Mouse (Mus musculus): ENCODE measurements around the gene Gm10718. TPM values are rescaled to one million over a fixed set of nuclear protein-coding genes. Genes with fewer than 3 reads are reported as not detected.
"Not testable (repeated sequence)": the region's sequence is repeated elsewhere in the genome, so short reads cannot be mapped to it uniquely, and the experiment has no call there.

The Gm10718 gene
- polyA plus RNA-seq, 1 experiment from 2014 or later: 0.32 TPM

DNA sequence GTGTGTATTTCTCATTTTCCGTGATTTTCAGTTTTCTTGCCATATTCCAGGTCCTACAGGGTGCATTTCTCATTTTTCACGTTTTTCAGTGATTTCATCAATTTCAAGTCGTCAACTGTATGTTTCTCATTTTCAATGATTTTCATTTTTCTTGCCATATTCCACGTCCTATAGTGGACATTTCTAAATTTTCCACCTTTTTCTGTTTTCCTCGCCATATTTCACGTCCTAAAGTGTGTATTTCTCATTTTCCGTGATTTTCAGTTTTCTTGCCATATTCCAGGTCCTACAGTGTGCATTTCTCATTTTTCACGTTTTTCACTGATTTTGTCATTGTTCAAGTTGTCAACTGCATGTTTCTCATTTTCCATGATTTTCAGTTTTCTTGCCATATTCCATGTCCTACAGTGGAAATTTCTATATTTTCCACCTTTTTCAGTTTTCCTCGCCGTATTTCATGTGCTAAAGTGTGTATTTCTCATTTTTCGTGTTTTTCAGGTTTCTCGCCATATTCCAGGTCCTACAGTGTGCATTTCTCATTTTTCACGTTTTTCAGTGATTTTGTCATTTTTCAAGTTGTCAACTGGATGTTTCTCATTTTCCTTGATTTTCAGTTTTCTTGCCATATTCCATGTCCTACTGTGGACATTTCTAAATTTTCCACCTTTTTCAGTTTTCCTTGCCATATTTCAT, 885 bp upstream of the Gm10718 start:
- not testable (repeated sequence) for ATAC-seq (replicated peaks; ENCODE audit: low FRiP score, low TSS enrichment, low read depth)
- 72% methylated on average over 9 of the region's 13 CpGs for WGBS

GRCm38 (mm10) chr9:3023985-3024648, 770 bp downstream of the Gm10718 start:
- H3K4me1 ChIP-seq (replicated peaks; ENCODE audit: control insufficient read depth, insufficient read depth, low read length); H3K27ac ChIP-seq (ENCODE audit: low read depth); H3K9me3 ChIP-seq (ENCODE audit: control insufficient read depth, low read length); ATAC-seq (replicated peaks; ENCODE audit: low FRiP score, low TSS enrichment, low read depth); H3K27me3 ChIP-seq (replicated peaks; ENCODE audit: control insufficient read depth, insufficient read depth, low read length); H3K4me3 ChIP-seq (ENCODE audit: low read depth, low read length); H3K36me3 ChIP-seq (ENCODE audit: control insufficient read depth, insufficient read depth, low read length); H3K9ac ChIP-seq (ENCODE audit: low read length); H3K4me2 ChIP-seq (ENCODE audit: low read length); DNase-seq (ENCODE audit: low spot score): not testable (repeated sequence)
- WGBS: 65% methylated on average over 15 of the region's 16 CpGs

More for the DNA sequence above, 885 bp upstream of the Gm10718 start:
- H3K4me2 ChIP-seq (ENCODE audit: low read length); H3K36me3 ChIP-seq (ENCODE audit: control insufficient read depth, insufficient read depth, low read length); H3K27ac ChIP-seq (ENCODE audit: low read depth); H3K9me3 ChIP-seq (ENCODE audit: control insufficient read depth, low read length); H3K27me3 ChIP-seq (replicated peaks; ENCODE audit: control insufficient read depth, insufficient read depth, low read length); H3K4me3 ChIP-seq (ENCODE audit: low read depth, low read length); H3K9ac ChIP-seq (ENCODE audit: low read length); H3K4me1 ChIP-seq (replicated peaks; ENCODE audit: control insufficient read depth, insufficient read depth, low read length): not testable (repeated sequence)
- DNase-seq (ENCODE audit: low spot score): peak; percentile 9

DNA sequence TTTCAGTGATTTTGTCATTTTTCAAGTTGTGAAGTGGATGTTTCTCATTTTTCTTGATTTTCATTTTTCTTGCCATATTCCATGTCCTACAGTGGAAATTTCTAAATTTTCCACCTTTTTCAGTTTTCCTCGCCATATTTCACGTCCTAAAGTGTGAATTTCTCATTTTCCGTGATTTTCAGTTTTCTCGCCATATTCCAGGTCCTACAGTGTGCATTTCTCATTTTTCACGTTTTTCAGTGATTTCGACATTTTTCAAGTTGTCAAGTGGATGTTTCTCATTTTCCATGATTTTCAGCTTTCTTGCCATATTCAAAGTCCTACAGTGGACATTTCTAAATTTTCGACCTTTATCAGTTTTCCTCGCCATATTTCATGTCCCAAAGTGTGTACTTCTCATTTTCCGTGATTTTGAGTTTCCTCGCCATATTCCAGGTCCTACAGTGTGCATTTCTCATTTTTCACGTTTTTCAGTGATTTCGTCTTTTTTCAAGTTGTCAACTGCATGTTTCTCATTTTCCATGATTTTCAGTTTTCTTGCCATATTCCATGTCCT, 1.6 kb downstream of the Gm10718 start, which contains the start of gene Gm10717:
Gene Gm10717, plus strand, starts transcription at position 506 of the 556 bp plus-strand sequence.
- H3K4me3 ChIP-seq (ENCODE audit: low read depth, low read length); DNase-seq (ENCODE audit: low spot score); H3K4me1 ChIP-seq (replicated peaks; ENCODE audit: control insufficient read depth, insufficient read depth, low read length); H3K27me3 ChIP-seq (replicated peaks; ENCODE audit: control insufficient read depth, insufficient read depth, low read length); ATAC-seq (replicated peaks; ENCODE audit: low FRiP score, low TSS enrichment, low read depth); H3K4me2 ChIP-seq (ENCODE audit: low read length); H3K9ac ChIP-seq (ENCODE audit: low read length); H3K9me3 ChIP-seq (ENCODE audit: control insufficient read depth, low read length); H3K36me3 ChIP-seq (ENCODE audit: control insufficient read depth, insufficient read depth, low read length); H3K27ac ChIP-seq (ENCODE audit: low read depth): not testable (repeated sequence)
- WGBS: 71% methylated on average over 12 of the region's 12 CpGs

DNA sequence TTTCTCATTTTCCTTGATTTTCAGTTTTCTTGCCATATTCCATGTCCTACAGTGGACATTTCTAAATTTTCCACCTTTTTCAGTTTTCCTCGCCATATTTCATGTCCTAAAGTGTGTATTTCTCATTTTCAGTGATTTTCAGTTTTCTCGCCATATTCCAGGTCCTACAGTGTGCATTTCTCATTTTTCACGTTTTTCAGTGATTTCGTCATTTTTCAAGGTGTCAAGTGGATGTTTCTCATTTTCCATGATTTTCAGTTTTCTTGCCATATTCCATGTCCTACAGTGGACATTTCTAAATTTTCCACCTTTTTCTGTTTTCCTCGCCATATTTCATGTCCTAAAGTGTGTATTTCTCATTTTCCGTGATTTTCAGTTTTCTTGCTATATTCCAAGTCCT, 2.3 kb downstream of the Gm10718 start:
- not testable (repeated sequence) for H3K9ac ChIP-seq (ENCODE audit: low read length); H3K9me3 ChIP-seq (ENCODE audit: control insufficient read depth, low read length); H3K4me1 ChIP-seq (replicated peaks; ENCODE audit: control insufficient read depth, insufficient read depth, low read length); H3K27me3 ChIP-seq (replicated peaks; ENCODE audit: control insufficient read depth, insufficient read depth, low read length); H3K36me3 ChIP-seq (ENCODE audit: control insufficient read depth, insufficient read depth, low read length); ATAC-seq (replicated peaks; ENCODE audit: low FRiP score, low TSS enrichment, low read depth); DNase-seq (ENCODE audit: low spot score); H3K4me2 ChIP-seq (ENCODE audit: low read length); H3K27ac ChIP-seq (ENCODE audit: low read depth); H3K4me3 ChIP-seq (ENCODE audit: low read depth, low read length)
- WGBS: 56% methylated on average over 4 of the region's 6 CpGs

GRCm38 (mm10) chr9:3026136-3026535, 2.8 kb downstream of the Gm10718 start:
- H3K27me3 ChIP-seq (replicated peaks; ENCODE audit: control insufficient read depth, insufficient read depth, low read length); ATAC-seq (replicated peaks; ENCODE audit: low FRiP score, low TSS enrichment, low read depth); DNase-seq (ENCODE audit: low spot score); H3K9ac ChIP-seq (ENCODE audit: low read length); H3K36me3 ChIP-seq (ENCODE audit: control insufficient read depth, insufficient read depth, low read length); H3K4me1 ChIP-seq (replicated peaks; ENCODE audit: control insufficient read depth, insufficient read depth, low read length); H3K4me2 ChIP-seq (ENCODE audit: low read length); H3K4me3 ChIP-seq (ENCODE audit: low read depth, low read length); H3K27ac ChIP-seq (ENCODE audit: low read depth); H3K9me3 ChIP-seq (ENCODE audit: control insufficient read depth, low read length): not testable (repeated sequence)
- WGBS: 74% methylated on average over 5 of the region's 5 CpGs

DNA sequence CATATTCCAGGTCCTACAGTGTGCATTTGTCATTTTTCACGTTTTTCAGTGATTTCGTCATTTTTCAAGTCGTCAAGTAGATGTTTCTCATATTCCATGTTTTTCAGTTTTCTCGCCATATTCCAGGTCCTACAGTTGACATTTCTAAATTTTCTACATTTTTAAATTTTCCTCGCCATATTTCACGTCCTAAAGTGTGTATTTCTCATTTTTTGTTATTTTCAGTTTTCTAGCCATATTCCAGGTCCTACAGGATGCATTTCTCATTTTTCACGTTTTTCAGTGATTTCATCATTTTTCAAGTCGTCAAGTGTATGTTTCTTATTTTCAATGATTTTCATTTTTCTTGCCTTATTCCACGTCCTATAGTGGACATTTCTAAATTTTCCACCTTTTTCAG, 3.4 kb downstream of the Gm10718 start:
- H3K4me2 ChIP-seq (ENCODE audit: low read length); H3K9ac ChIP-seq (ENCODE audit: low read length); H3K9me3 ChIP-seq (ENCODE audit: control insufficient read depth, low read length); H3K4me3 ChIP-seq (ENCODE audit: low read depth, low read length); H3K4me1 ChIP-seq (replicated peaks; ENCODE audit: control insufficient read depth, insufficient read depth, low read length); H3K27ac ChIP-seq (ENCODE audit: low read depth); ATAC-seq (replicated peaks; ENCODE audit: low FRiP score, low TSS enrichment, low read depth); DNase-seq (ENCODE audit: low spot score); H3K36me3 ChIP-seq (ENCODE audit: control insufficient read depth, insufficient read depth, low read length); H3K27me3 ChIP-seq (replicated peaks; ENCODE audit: control insufficient read depth, insufficient read depth, low read length): not testable (repeated sequence)
- WGBS: 70% methylated on average over 9 of the region's 9 CpGs

DNA sequence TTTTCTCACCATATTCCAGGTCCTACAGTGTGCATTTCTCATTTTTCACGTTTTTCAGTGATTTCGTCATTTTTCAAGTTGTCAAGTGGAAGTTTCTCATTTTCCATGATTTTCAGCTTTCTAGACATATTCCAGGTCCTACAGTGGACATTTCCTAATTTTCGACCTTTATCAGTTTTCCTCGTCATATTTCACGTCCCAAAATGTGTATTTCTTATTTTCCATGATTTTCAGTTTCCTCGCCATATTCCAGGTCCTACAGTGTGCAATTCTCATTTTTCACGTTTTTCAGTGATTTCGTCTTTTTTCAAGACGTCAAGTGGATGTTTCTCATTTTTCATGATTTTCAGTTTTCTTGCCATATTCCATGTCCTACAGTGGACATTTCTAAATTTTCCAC, 3.9 kb downstream of the Gm10718 start:
- DNase-seq (ENCODE audit: low spot score): peak; percentile 57
- not testable (repeated sequence) for H3K4me3 ChIP-seq (ENCODE audit: low read depth, low read length); H3K4me2 ChIP-seq (ENCODE audit: low read length); H3K9ac ChIP-seq (ENCODE audit: low read length); ATAC-seq (replicated peaks; ENCODE audit: low FRiP score, low TSS enrichment, low read depth); H3K9me3 ChIP-seq (ENCODE audit: control insufficient read depth, low read length); H3K27ac ChIP-seq (ENCODE audit: low read depth); H3K4me1 ChIP-seq (replicated peaks; ENCODE audit: control insufficient read depth, insufficient read depth, low read length); H3K36me3 ChIP-seq (ENCODE audit: control insufficient read depth, insufficient read depth, low read length); H3K27me3 ChIP-seq (replicated peaks; ENCODE audit: control insufficient read depth, insufficient read depth, low read length)
- 74% methylated on average over 9 of the region's 9 CpGs for WGBS

DNA sequence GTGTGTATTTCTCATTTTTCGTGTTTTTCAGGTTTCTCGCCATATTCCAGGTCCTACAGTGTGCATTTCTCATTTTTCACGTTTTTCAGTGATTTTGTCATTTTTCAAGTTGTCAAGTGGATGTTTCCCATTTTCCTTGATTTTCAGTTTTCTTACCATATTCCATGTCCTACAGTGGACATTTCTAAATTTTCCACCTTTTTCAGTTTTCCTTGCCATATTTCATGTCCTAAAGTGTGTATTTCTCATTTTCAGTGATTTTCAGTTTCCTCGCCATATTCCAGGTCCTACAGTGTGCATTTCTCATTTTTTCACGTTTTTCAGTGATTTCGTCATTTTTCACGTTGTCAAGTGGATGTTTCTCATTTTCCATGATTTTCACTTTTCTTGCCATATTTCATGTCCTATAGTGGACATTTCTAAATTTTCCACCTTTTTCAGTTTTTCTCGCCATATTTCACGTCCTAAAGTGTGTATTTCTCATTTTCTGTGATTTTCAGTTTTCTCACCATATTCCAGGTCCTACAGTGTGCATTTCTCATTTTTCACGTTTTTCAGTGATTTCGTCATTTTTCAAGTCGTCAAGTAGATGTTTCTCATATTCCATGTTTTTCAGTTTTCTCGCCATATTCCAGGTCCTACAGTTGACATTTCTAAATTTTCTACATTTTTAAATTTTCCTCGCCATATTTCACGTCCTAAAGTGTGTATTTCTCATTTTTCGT, 6.1 kb downstream of the Gm10718 start:
- H3K9me3 ChIP-seq (ENCODE audit: control insufficient read depth, low read length); H3K27ac ChIP-seq (ENCODE audit: low read depth); ATAC-seq (replicated peaks; ENCODE audit: low FRiP score, low TSS enrichment, low read depth); H3K27me3 ChIP-seq (replicated peaks; ENCODE audit: control insufficient read depth, insufficient read depth, low read length); H3K4me3 ChIP-seq (ENCODE audit: low read depth, low read length); H3K4me2 ChIP-seq (ENCODE audit: low read length); H3K4me1 ChIP-seq (replicated peaks; ENCODE audit: control insufficient read depth, insufficient read depth, low read length); H3K9ac ChIP-seq (ENCODE audit: low read length); DNase-seq (ENCODE audit: low spot score); H3K36me3 ChIP-seq (ENCODE audit: control insufficient read depth, insufficient read depth, low read length): not testable (repeated sequence)
- WGBS: 67% methylated on average over 12 of the region's 16 CpGs

Data from intestine, embryonic 14.5 days (tissue).